Mouse (Mus musculus) lung, postnatal 10 days (tissue): Measurements from ENCODE around the gene Dlg5.
A peak's percentile ranks its signal among the peaks of the same experiment; 100 is the strongest.

Experiments
- DNase-seq: peaks from one replicate; pipeline ENCODE4 v3.0.0; 2021

Dlg5 gene

GRCm38 (mm10) chr14:24232641-24233633, 12.8 kb downstream of the Dlg5 start:
- no peak for DNase-seq

GRCm38 (mm10) chr14:24228549-24228948, 17.2 kb downstream of the Dlg5 start:
- no peak for DNase-seq

GRCm38 (mm10) chr14:24227015-24227414, 18.7 kb downstream of the Dlg5 start:
- no peak for DNase-seq

GRCm38 (mm10) chr14:24226344-24226743, 19.4 kb downstream of the Dlg5 start:
- DNase-seq, result no peak

DNA sequence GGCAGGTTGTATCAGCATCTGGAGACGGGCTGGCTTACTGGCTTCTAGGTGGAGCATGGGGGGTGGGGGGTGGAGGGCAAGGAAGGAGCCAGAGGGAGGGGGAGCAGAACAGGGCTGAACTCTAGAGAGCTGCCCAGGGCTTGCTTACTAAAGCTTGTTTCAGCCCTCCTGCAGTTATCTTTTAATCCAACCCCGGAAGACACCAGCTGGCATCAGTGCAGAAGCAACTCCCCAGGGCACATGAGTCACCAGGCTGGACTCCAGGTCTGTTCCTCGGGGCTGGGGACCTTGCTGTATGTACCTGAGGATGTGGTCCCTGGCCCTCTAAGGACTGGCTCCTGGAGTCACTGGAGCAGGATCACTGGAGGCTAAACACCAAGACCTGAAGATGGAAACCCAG, 23.0 kb downstream of the Dlg5 start:
- DNase-seq, result no peak

- no peak for DNase-seq
Observed at GRCm38 (mm10) chr14:24222273-24222672, 23.4 kb downstream of the Dlg5 start.

- no peak for DNase-seq
Observed at GRCm38 (mm10) chr14:24217362-24217722, 28.4 kb downstream of the Dlg5 start.

DNA sequence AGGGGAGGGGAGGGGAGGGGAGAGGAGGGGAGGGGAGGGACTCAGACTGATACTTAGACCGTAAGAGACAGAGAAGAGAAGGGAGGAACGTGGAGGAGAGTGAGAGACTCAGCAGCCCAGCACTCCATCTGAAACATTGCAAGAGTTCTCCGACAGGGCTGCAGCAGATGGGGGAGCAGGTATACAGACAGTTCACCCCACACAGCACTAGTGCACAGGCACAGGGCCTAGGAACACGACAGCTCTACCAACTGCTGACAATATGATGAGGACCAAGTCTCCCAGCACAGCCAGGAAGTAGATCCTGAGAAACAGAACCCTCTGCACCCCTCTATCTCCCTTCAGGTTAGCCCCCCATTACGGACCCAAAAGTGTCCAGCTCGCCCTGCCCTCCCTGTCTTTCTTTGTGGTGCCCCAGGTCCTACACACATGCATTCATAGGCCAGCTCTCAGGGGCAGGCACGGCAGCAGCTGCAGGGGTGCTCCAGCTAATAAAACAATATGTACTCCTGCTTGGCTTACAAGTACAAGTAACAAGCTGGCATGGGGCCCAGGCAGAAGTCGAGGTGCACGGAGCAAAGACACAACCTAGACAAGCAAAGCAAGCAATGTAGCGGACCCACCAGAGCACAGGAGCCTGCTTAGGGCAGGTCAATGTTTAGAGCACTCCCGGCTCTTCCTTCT, 28.9 kb downstream of the Dlg5 start:
- DNase-seq, result no peak

DNA sequence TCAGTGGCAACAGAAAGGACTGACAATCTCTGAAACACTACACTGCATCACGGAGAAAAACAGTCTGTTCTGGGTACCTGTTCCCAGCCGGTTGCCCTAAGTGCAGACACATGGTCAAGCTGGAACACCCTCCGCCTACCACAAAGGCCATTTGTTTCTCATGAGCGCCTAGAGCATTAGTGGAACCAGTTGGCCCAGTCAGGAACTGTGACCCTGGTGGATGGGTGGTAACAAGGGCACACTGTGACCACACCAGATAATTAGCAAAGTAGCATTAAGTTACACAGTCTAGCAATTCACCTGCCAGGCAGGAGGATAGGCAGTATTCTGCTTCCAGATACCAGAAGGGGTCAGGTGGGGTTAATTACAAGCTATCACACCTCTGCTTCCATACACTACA, 29.7 kb downstream of the Dlg5 start:
- DNase-seq, result no peak

GRCm38 (mm10) chr14:24214436-24214835, 31.3 kb downstream of the Dlg5 start:
- DNase-seq, result no peak

DNA sequence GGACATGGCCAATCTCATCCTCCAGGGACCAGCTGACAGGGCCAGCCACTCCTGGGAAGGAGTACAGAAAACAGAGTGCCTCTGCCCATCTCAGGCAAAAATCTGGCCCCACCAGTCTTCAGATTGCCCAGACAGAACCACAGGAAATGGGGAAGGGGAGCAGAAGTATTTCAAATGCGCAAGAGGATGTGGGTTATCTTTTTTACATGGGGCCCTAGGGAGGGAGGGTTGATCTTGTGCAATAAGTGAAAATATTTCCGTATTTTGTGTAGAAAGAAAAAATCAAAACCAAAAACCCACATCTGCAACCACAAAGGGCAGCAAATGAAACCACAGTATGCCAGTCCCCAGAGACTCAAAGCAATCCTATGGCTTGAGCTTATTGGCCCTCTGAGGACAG, 32.4 kb downstream of the Dlg5 start:
- no peak for DNase-seq

DNA sequence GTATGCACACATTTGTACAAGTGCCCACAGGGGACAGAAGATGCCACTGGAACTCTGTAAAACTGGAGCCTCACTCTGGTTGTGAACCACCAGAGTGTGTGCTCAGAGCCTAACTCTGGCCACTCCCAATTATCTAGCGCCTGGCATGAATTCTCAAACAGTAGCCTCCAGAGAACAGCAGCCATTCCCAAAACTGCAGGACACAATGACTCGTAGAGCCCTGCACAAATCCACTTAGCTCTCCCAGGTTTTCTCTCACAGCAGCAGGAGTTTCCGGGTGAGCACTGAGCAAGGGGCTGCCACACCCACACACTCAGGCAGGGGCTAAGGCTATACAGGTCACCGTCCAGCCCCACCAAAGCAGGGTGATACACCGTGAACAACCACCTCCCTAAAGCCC, 32.9 kb downstream of the Dlg5 start:
- DNase-seq, result no peak

DNA sequence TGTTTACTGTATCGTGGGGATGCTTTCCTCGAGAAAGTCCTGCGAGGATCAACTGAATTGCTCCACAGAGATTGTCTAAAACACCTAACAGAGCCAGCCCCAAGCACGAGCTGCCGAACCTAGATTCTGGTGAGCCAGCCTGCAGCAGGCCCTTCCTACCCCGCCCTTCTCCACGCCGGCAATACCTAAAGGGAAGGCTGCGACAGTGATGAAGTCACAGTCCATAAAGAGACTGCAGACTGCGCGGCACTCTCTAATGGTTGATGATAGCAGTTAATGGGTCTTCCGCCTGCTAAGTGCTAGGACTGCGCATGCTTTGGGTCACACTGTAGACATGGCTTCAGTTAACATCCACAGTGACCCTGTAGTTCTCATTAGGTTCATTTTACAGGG, 38.4 kb downstream of the Dlg5 start:
- DNase-seq, result no peak

DNA sequence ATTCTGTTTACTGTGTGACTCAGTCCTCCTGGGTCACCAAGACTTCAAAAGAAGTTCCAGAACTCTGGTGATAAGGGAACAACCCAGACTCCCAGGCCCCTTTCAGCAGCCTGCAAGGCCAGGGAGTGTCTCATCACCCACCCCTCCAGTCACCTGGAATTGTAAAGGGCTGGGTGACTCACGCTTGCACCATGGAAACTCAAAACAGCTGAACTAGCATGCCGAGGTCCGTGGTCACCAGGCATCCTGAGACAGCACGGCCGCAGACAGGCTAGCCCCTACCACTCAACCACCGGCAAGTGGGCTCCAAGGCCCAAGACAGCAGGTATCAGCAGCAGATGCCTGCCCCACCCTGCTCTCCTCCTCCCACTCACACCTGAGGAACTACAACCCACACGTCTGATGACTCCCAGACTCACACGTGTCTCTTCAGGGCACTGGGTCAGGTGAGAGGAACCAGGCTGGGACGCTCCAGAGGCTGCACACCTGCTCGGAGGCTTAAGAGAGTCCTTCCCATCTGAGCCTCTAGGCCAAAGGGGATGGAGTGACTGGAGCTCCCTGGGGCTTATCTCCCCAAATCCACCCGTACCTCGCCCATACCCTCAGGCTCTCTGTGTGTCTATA, 38.9 kb downstream of the Dlg5 start:
- DNase-seq, result no peak

GRCm38 (mm10) chr14:24206314-24206713, 39.4 kb downstream of the Dlg5 start:
- DNase-seq, result no peak

- DNase-seq, result no peak
Observed at GRCm38 (mm10) chr14:24205281-24205871, 40.3 kb downstream of the Dlg5 start.

DNA sequence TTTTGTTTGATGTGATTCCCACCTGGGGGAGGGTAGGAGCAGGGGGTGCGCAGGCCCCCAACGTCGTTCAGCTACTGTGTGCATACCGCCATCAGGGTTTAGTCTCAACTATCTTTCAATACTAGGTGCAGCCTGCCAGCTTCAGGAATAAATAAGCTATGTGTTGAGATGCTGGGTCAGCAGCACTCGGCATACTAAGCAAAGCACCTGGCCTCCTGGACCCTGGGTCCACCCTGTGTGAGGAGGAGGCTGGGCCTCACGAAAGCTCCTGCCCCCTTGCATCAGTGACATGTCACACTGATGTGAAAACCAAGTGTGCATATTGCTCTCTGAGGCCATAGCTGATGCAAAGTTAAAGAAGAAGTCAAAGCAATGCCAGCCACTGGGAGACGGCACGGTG, 42.5 kb downstream of the Dlg5 start:
- DNase-seq, result no peak

- DNase-seq, result peak; percentile 23
Observed at GRCm38 (mm10) chr14:24200771-24201170, 44.9 kb downstream of the Dlg5 start.

GRCm38 (mm10) chr14:24199732-24200131, 46.0 kb downstream of the Dlg5 start:
- peak; percentile 23 for DNase-seq

- no peak for DNase-seq
Observed at GRCm38 (mm10) chr14:24197865-24198264, 47.9 kb downstream of the Dlg5 start.

DNA sequence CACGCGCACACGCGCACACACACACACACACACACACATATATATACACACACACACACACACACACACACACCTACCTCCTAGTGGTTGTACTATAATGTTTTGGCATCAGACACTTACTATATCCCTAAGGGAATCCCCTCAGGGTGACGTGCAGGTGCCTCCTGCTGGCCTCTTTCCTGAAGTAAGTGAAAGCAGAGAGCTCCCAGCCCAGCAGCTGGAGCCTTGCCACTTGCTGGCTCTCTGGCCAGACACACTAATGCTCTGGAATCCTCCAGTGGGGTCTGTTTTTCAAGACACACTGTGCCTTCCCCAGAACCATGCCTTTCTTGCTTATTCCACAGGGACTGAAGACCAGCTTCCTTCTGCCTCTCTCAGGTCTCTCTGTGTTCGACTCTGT, 48.8 kb downstream of the Dlg5 start:
- DNase-seq, result peak; percentile 52

- no peak for DNase-seq
Observed at GRCm38 (mm10) chr14:24190131-24190530, 55.6 kb downstream of the Dlg5 start.

DNA sequence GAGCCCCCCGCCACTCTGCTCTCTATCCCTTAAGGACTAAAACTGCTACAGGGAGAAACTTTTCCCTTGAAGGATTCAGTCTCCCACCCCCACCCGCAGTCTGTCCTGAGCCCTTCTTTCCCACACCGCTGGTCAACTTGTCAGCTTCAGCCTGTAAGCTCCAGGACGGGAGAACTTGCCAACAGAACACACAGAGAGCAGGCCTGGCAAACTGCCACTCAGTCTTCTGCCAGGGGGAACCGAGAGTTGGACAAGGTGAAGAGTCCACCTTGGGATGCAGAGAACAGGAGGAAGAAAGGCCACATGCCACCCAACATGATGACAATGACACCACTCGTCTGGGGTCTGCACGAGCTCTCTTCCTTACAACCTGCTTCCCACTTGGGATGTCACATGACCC, 56.1 kb downstream of the Dlg5 start:
- no peak for DNase-seq
